23 mouse cellular contexts compared by ENCODE assay signal in the genomic region with DNA sequence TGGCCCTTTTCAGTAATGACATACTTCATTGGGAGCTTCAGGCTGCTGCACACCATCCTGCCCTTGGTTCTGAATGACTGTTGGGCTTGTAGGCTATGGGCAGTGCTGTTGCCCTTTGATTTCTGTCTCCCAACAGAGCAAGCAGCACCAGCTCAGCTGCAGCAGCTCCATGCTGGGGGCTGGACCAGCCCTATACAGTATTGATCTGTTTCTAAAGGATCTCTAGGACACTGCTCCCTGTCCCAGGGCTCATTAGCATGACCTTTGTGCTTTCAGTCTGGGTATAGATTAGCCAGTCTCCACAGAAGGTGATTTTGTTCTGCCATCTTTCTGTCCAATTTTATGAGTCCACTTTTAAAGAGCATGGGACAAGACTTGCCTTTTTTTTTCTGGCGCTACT.
DNase-seq lines count a peak whose midpoint lies in the region; ATAC-seq lines count a peak whose summit lies in the region.
"Had no signal": no experiment of that assay in that cellular context is flagged by ENCODE, and none has a peak within 500 bp of the region (broad histone marks: within the 10 kb centered on the region; RNA-seq: fewer than 3 reads in every experiment).

No protein-coding gene starts in this region.

- WGBS in hindbrain, embryonic 11.5 days: 100% methylated on average over 1 of the region's 1 CpGs
- 92% methylated on average over 1 of the region's 1 CpGs for WGBS in hindbrain, embryonic 13.5 days
- 61% methylated on average over 1 of the region's 1 CpGs for WGBS in liver, embryonic 13.5 days (ENCODE audit: insufficient replicate concordance)
- WGBS in liver, embryonic 16.5 days (ENCODE audit: insufficient replicate concordance): 64% methylated on average over 1 of the region's 1 CpGs
- 92% methylated on average over 1 of the region's 1 CpGs for WGBS in forebrain, embryonic 14.5 days

- no peak for DNase-seq in hindbrain, embryonic 11.5 days (ENCODE audit: low spot score)
- peak; percentile 7 for DNase-seq in liver
- DNase-seq in liver, embryonic 13.5 days: no peak
- DNase-seq in layer of hippocampus, postnatal 25 days (ENCODE audit: extremely low spot score in 1 of 2, low spot score in 1 of 2): no peak
- DNase-seq in adrenal gland, postnatal 10 days: no peak
- no peak for DNase-seq in forebrain, embryonic 14.5 days (ENCODE audit: low spot score)
- DNase-seq: adrenal gland, adult 8-10 months; adrenal gland, postnatal 36 days; cerebellum, adult 18-20 months; cerebellum, adult 9-10 months; cerebellum, postnatal 14 days; forebrain, postnatal 0 days; gastrocnemius, adult 2 months; gastrocnemius, postnatal 14 days; heart, adult 18-20 months had no signal

- no peak overlapping the region for H3K4me3 ChIP-seq in hindbrain, embryonic 11.5 days (ENCODE audit: low read depth, low read length)
- no peak overlapping the region for H3K4me3 ChIP-seq in hindbrain, embryonic 13.5 days
- no peak overlapping the region for H3K4me3 ChIP-seq in liver, embryonic 13.5 days (replicated peaks)
- no peak overlapping the region for H3K4me3 ChIP-seq in liver, embryonic 16.5 days (ENCODE audit: low read depth, low read length)
- H3K4me3 ChIP-seq in forebrain, embryonic 14.5 days (ENCODE audit: low read depth, low read length): no peak overlapping the region
- H3K4me3 ChIP-seq: forebrain, embryonic 10.5 days; forebrain, embryonic 13.5 days; gastrocnemius, adult 2 months; heart, embryonic 13.5 days had no signal

- H3K27ac ChIP-seq in hindbrain, embryonic 11.5 days (ENCODE audit: low read depth, low read length): no peak overlapping the region
- H3K27ac ChIP-seq in hindbrain, embryonic 13.5 days: no peak overlapping the region
- no peak overlapping the region for H3K27ac ChIP-seq in liver, embryonic 13.5 days
- H3K27ac ChIP-seq in liver, embryonic 16.5 days (ENCODE audit: low read length): no peak overlapping the region
- H3K27ac ChIP-seq in forebrain, embryonic 14.5 days (ENCODE audit: low read depth, low read length): no peak overlapping the region
- H3K27ac ChIP-seq: forebrain, embryonic 10.5 days; forebrain, embryonic 13.5 days; gastrocnemius, adult 2 months; heart, embryonic 13.5 days; hindbrain, embryonic 14.5 days; hindbrain, postnatal 0 days had no signal

- H3K4me1 ChIP-seq in hindbrain, embryonic 11.5 days (replicated peaks; ENCODE audit: control insufficient read depth, insufficient read depth, low read length): no peaks in the 10 kb centered on the region
- no peaks in the 10 kb centered on the region for H3K4me1 ChIP-seq in hindbrain, embryonic 13.5 days (replicated peaks)
- H3K4me1 ChIP-seq in liver, embryonic 13.5 days (replicated peaks): no peaks in the 10 kb centered on the region
- no peaks in the 10 kb centered on the region for H3K4me1 ChIP-seq in liver, embryonic 16.5 days (ENCODE audit: control insufficient read depth, low read depth, low read length)
- no peaks in the 10 kb centered on the region for H3K4me1 ChIP-seq in forebrain, embryonic 14.5 days (ENCODE audit: control insufficient read depth, insufficient read depth, low read length)
- H3K4me1 ChIP-seq: heart, embryonic 13.5 days had no signal

- H3K27me3 ChIP-seq in hindbrain, embryonic 11.5 days (ENCODE audit: control insufficient read depth, insufficient read depth, low read length): no peaks in the 10 kb centered on the region
- H3K27me3 ChIP-seq in hindbrain, embryonic 13.5 days: no peaks in the 10 kb centered on the region
- H3K27me3 ChIP-seq in liver, embryonic 13.5 days: no peaks in the 10 kb centered on the region
- no peaks in the 10 kb centered on the region for H3K27me3 ChIP-seq in liver, embryonic 16.5 days (ENCODE audit: control insufficient read depth, insufficient read depth, low read depth, low read length)
- no peaks in the 10 kb centered on the region for H3K27me3 ChIP-seq in forebrain, embryonic 14.5 days (replicated peaks; ENCODE audit: control insufficient read depth, insufficient read depth, low read length)
- H3K27me3 ChIP-seq: forebrain, embryonic 13.5 days; heart, embryonic 13.5 days had no signal

- no peak overlapping the region for H3K4me2 ChIP-seq in hindbrain, embryonic 11.5 days (replicated peaks; ENCODE audit: low read depth, low read length)
- no peak overlapping the region for H3K4me2 ChIP-seq in hindbrain, embryonic 13.5 days
- H3K4me2 ChIP-seq in liver, embryonic 13.5 days: no peak overlapping the region
- no peak overlapping the region for H3K4me2 ChIP-seq in liver, embryonic 16.5 days (ENCODE audit: low read depth, low read length)
- no peak overlapping the region for H3K4me2 ChIP-seq in forebrain, embryonic 14.5 days (ENCODE audit: low read length)
- H3K4me2 ChIP-seq: forebrain, embryonic 13.5 days; heart, embryonic 13.5 days; hindbrain, embryonic 14.5 days had no signal

- H3K36me3 ChIP-seq in hindbrain, embryonic 11.5 days (ENCODE audit: control insufficient read depth, insufficient read depth, low read length): no peaks in the 10 kb centered on the region
- H3K36me3 ChIP-seq in hindbrain, embryonic 13.5 days: no peaks in the 10 kb centered on the region
- H3K36me3 ChIP-seq in liver, embryonic 13.5 days: no peaks in the 10 kb centered on the region
- no peaks in the 10 kb centered on the region for H3K36me3 ChIP-seq in liver, embryonic 16.5 days (ENCODE audit: control insufficient read depth, insufficient read depth)
- no peaks in the 10 kb centered on the region for H3K36me3 ChIP-seq in forebrain, embryonic 14.5 days (ENCODE audit: control insufficient read depth, insufficient read depth, low read length)
- H3K36me3 ChIP-seq: forebrain, embryonic 10.5 days; heart, embryonic 13.5 days had no signal

- H3K9me3 ChIP-seq in hindbrain, embryonic 11.5 days (ENCODE audit: control insufficient read depth, low read length): no peaks in the 10 kb centered on the region
- no peaks in the 10 kb centered on the region for H3K9me3 ChIP-seq in hindbrain, embryonic 13.5 days
- no peaks in the 10 kb centered on the region for H3K9me3 ChIP-seq in liver, embryonic 13.5 days (replicated peaks)
- no peaks in the 10 kb centered on the region for H3K9me3 ChIP-seq in liver, embryonic 16.5 days (replicated peaks; ENCODE audit: control insufficient read depth, low read length)
- no peaks in the 10 kb centered on the region for H3K9me3 ChIP-seq in forebrain, embryonic 14.5 days (replicated peaks; ENCODE audit: control insufficient read depth, low read length)
- H3K9me3 ChIP-seq: forebrain, embryonic 10.5 days; forebrain, embryonic 13.5 days; heart, embryonic 13.5 days had no signal

- 0 out of 2 replicates have a peak, but pooled peaks have one; percentile 40 for ATAC-seq in hindbrain, embryonic 11.5 days (ENCODE audit: low FRiP score)
- ATAC-seq in hindbrain, embryonic 13.5 days (ENCODE audit: low FRiP score): no peak
- peak; percentile 74 for ATAC-seq in liver, embryonic 13.5 days (ENCODE audit: low read depth)
- ATAC-seq in liver, embryonic 16.5 days (ENCODE audit: low read depth): peak; percentile 80
- ATAC-seq in forebrain, embryonic 14.5 days: no peak
- ATAC-seq: activated CD4-positive, CD25-positive, alpha-beta regulatory T cell, adult 4 months; forebrain, embryonic 13.5 days; forebrain, postnatal 0 days; hindbrain, postnatal 0 days had no signal

- H3K9ac ChIP-seq in hindbrain, embryonic 11.5 days (ENCODE audit: low read depth, low read length): no peak overlapping the region
- H3K9ac ChIP-seq in hindbrain, embryonic 13.5 days: no peak overlapping the region
- no peak overlapping the region for H3K9ac ChIP-seq in liver, embryonic 13.5 days
- no peak overlapping the region for H3K9ac ChIP-seq in liver, embryonic 16.5 days (ENCODE audit: low read depth, low read length)
- no peak overlapping the region for H3K9ac ChIP-seq in forebrain, embryonic 14.5 days (ENCODE audit: low read length)
- H3K9ac ChIP-seq: forebrain, embryonic 13.5 days; forebrain, postnatal 0 days; heart, embryonic 13.5 days; hindbrain, embryonic 14.5 days had no signal

Comparison
In these comparisons a context has a peak if more than half of its experiments do, and no peak if none do; other contexts are left out.
1. ATAC-seq: peak in hindbrain, embryonic 11.5 days (single experiment), liver, embryonic 13.5 days (single experiment) and liver, embryonic 16.5 days (single experiment); none in hindbrain, embryonic 13.5 days (single experiment) and forebrain, embryonic 14.5 days (single experiment).